Mouse (Mus musculus): ENCODE measurements around the gene Tmem213. TPM values are rescaled to one million over a fixed set of nuclear protein-coding genes. Genes with fewer than 3 reads are reported as not detected.

Tmem213 gene
- polyA plus RNA-seq, 1 experiment from 2014 or later = not detected

DNA sequence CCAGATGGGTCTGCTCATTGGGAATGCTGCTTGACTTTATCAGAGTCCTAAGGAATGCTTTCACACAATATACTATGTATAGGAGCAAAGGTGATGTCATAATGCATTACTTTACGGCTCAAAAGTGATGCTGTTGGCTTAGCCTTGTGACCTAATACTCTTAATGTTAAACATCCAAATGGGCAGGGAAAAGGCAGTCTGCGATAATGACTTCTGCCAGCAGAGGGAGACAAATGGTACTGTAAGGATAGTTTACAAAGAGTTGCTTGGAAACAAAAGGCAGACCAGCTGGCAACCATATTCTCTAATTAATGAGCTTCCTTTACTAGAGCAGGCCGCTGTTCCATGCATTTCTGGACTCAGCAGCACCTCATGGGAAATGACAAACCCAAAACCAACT lies 51.0 kb downstream of the Tmem213 start:
- 15% methylated on average over 3 of the region's 3 CpGs for WGBS
- H3K27me3 ChIP-seq (ENCODE audit: control insufficient read depth, insufficient read depth, low read length) = no peaks in the 10 kb centered on the region
- H3K4me1 ChIP-seq (ENCODE audit: control insufficient read depth, insufficient read depth, low read length) = peaks cover 17% of the 10 kb centered on the region; the same call in 1 of the 2 replicates
- no peak overlapping the region for H3K4me3 ChIP-seq (ENCODE audit: low read depth, low read length)
- ATAC-seq (ENCODE audit: low read depth) = peak; percentile 68
- no peaks in the 10 kb centered on the region for H3K9me3 ChIP-seq (ENCODE audit: control insufficient read depth, low read length)
- H3K36me3 ChIP-seq (ENCODE audit: control insufficient read depth, insufficient read depth, low read length) = 0 out of 2 replicates have a peak, but pooled peaks cover 10% of the 10 kb centered on the region
- peak overlapping the region; percentile 72 for H3K27ac ChIP-seq (ENCODE audit: low read depth, low read length)
- no peak overlapping the region for H3K9ac ChIP-seq (replicated peaks; ENCODE audit: low read depth, low read length)
- H3K4me2 ChIP-seq (ENCODE audit: low read depth, low read length) = no peak overlapping the region

DNA sequence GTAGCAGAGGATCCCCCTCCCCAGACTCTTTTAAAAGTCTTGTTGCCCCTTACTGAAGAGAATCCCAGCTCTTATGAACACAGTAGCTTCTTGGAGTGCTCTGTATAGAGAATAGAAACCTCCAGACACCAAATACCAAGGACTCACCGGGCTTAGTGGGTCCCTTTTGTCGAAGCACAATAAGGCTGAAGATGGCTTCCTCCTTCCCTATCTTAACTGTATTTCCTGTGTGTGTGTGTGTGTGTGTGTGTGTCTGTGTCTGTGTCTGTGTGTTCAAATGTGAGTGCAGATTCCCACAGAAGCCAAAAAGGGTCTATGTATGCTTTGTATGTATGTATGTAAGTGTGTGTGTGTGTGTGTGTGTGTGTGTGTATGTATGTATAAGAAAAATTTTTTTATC lies 51.5 kb downstream of the Tmem213 start:
- ATAC-seq (ENCODE audit: low read depth) = no peak; the same call in 1 of the 2 replicates

DNA sequence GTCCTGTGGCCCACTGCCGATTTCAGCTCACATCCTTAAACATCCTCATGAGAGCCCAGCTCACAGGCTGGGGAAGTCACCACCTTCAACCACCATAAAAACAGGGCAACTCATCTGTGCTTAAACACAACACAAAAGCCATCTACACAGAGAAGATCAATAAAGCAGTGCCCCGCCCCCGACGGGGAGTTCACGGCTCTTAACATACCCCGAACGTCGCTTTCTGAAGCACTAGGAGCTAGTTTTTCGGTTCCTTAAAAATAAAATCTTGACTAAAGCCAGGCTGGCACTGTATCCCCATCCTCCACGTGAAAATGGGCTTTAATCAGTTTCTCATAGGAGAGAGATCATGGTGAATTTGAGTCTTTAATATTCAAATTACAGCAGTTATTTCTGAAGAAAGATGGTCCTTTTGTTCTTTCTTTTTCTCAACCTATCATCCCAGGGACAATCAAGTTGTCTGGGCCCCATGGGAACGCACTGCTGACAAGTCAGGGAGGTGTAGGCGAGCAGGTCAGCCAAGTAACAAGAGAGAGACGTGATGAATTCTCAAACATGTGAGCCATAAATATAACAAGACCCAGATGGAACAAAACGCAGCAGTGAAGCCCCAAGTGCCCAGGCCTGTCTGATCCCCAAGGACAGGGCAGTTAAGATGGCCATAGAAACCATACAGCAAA lies 53.9 kb downstream of the Tmem213 start:
- Histone ChIP-seq H3K4me3 (ENCODE audit: low read depth, low read length) (no peak overlapping the region), H3K27me3 (ENCODE audit: control insufficient read depth, insufficient read depth, low read length) (no peaks in the 10 kb centered on the region), H3K4me1 (ENCODE audit: control insufficient read depth, insufficient read depth, low read length) (peaks cover 17% of the 10 kb centered on the region; the same call in 1 of the 2 replicates), H3K9ac (replicated peaks; ENCODE audit: low read depth, low read length) (no peak overlapping the region), H3K9me3 (ENCODE audit: control insufficient read depth, low read length) (no peaks in the 10 kb centered on the region), H3K27ac (ENCODE audit: low read depth, low read length) (no peak overlapping the region), H3K4me2 (ENCODE audit: low read depth, low read length) (no peak overlapping the region), H3K36me3 (ENCODE audit: control insufficient read depth, insufficient read depth, low read length) (peaks cover 7% of the 10 kb centered on the region; the same call in 1 of the 2 replicates)
- WGBS = 12% methylated on average over 14 of the region's 14 CpGs
- ATAC-seq (ENCODE audit: low read depth) = no peak

More for the DNA sequence above, 51.5 kb downstream of the Tmem213 start:
- Histone ChIP-seq H3K4me3 (ENCODE audit: low read depth, low read length) (no peak overlapping the region), H3K4me1 (ENCODE audit: control insufficient read depth, insufficient read depth, low read length) (peaks cover 17% of the 10 kb centered on the region; the same call in 1 of the 2 replicates), H3K9me3 (ENCODE audit: control insufficient read depth, low read length) (no peaks in the 10 kb centered on the region), H3K27ac (ENCODE audit: low read depth, low read length) (peak overlapping the region; percentile 72), H3K27me3 (ENCODE audit: control insufficient read depth, insufficient read depth, low read length) (no peaks in the 10 kb centered on the region), H3K36me3 (ENCODE audit: control insufficient read depth, insufficient read depth, low read length) (0 out of 2 replicates have a peak, but pooled peaks cover 8% of the 10 kb centered on the region), H3K9ac (replicated peaks; ENCODE audit: low read depth, low read length) (no peak overlapping the region), H3K4me2 (ENCODE audit: low read depth, low read length) (no peak overlapping the region)
- WGBS = 51% methylated on average over 2 of the region's 2 CpGs

DNA sequence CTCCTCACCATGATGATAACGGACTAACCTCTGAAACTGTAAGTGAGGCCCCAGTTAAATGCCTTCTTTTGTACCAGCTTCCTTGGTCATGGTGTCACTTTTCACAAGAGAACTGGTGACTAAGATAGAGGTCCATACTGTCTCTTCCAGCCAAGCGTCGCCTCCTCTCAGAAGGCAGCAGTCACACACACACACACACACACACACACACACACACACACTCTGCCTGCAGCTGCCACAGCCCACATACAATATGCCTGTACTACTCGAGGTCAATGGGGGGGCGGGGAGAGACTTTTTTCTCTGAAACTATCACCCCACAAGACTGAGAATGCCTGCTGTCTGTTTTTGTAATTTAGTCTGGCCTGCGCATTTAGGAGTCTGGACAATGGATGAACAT lies 55.6 kb downstream of the Tmem213 start:
- Histone ChIP-seq H3K27me3 (ENCODE audit: control insufficient read depth, insufficient read depth, low read length) (no peaks in the 10 kb centered on the region), H3K4me3 (ENCODE audit: low read depth, low read length) (no peak overlapping the region), H3K36me3 (ENCODE audit: control insufficient read depth, insufficient read depth, low read length) (peaks cover 21% of the 10 kb centered on the region), H3K4me1 (ENCODE audit: control insufficient read depth, insufficient read depth, low read length) (peaks cover 17% of the 10 kb centered on the region; the same call in 1 of the 2 replicates), H3K9me3 (ENCODE audit: control insufficient read depth, low read length) (no peaks in the 10 kb centered on the region), H3K9ac (replicated peaks; ENCODE audit: low read depth, low read length) (no peak overlapping the region), H3K27ac (ENCODE audit: low read depth, low read length) (no peak overlapping the region), H3K4me2 (ENCODE audit: low read depth, low read length) (no peak overlapping the region)
- 75% methylated on average over 6 of the region's 6 CpGs for WGBS
- ATAC-seq (ENCODE audit: low read depth) = no peak

DNA sequence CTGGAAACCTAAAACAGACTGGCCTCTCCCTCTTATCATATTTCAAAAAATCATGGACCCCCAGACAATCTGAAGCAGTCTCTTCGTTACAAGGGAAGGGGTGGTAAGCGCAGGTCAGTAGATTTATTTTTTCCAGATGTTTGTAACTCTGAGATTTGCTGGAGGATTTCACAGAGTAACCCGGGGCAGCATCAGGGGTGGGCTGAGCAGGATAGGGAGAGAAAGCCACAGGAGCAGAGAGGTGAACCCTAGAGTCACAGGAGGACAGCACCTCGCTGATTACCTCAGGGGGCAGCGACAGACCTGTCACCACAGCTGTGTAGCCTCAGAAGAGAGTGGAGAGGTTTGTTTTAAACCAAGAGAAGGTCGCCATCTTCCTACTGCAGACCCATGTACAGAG lies 56.3 kb downstream of the Tmem213 start:
- no peak for ATAC-seq (ENCODE audit: low read depth)
- no peaks in the 10 kb centered on the region for H3K9me3 ChIP-seq (ENCODE audit: control insufficient read depth, low read length)
- no peak overlapping the region for H3K4me2 ChIP-seq (ENCODE audit: low read depth, low read length)
- no peaks in the 10 kb centered on the region for H3K27me3 ChIP-seq (ENCODE audit: control insufficient read depth, insufficient read depth, low read length)
- H3K9ac ChIP-seq (replicated peaks; ENCODE audit: low read depth, low read length) = no peak overlapping the region
- H3K4me3 ChIP-seq (ENCODE audit: low read depth, low read length) = no peak overlapping the region
- 0 out of 2 replicates have a peak overlapping the region, but pooled peaks have one; percentile 22 for H3K27ac ChIP-seq (ENCODE audit: low read depth, low read length)
- peaks cover 28% of the 10 kb centered on the region for H3K36me3 ChIP-seq (ENCODE audit: control insufficient read depth, insufficient read depth, low read length)
- WGBS = 65% methylated on average over 6 of the region's 6 CpGs
- peaks cover 16% of the 10 kb centered on the region; the same call in 1 of the 2 replicates for H3K4me1 ChIP-seq (ENCODE audit: control insufficient read depth, insufficient read depth, low read length)

Other genes with a start within 250 kb of the Tmem213 start
- gene Trim24, start 238.4 kb upstream of the Tmem213 start, polyA plus RNA-seq (2014; fragmentation: Nextera tagmentation; extraction: Ambion mirVana) = 40.1 and 41.8 TPM in 2 replicates
- 0.57 and 1.1 TPM in 2 replicates for gene Svopl, start 62.3 kb upstream of the Tmem213 start, polyA plus RNA-seq (2014; fragmentation: Nextera tagmentation; extraction: Ambion mirVana)
- 0.44 TPM in 1 of 2 replicates, not detected in the other for gene Atp6v0a4, start 15.3 kb downstream of the Tmem213 start, polyA plus RNA-seq (2014; fragmentation: Nextera tagmentation; extraction: Ambion mirVana)
- gene D630045J12Rik, start 144.8 kb downstream of the Tmem213 start, polyA plus RNA-seq (2014; fragmentation: Nextera tagmentation; extraction: Ambion mirVana) = 20.5 and 21.0 TPM in 2 replicates
- 7.6 and 10.3 TPM in 2 replicates for gene Zc3hav1l, start 190.0 kb downstream of the Tmem213 start, polyA plus RNA-seq (2014; fragmentation: Nextera tagmentation; extraction: Ambion mirVana)
- 0.68 and 0.89 TPM in 2 replicates for gene Zc3hav1, start 245.3 kb downstream of the Tmem213 start, polyA plus RNA-seq (2014; fragmentation: Nextera tagmentation; extraction: Ambion mirVana)

Data from neural tube, embryonic 14.5 days (tissue).